Mouse (Mus musculus) heart, embryonic 14.5 days (tissue): Measurements from ENCODE around the gene St5. TPM values are rescaled to one million over a fixed set of nuclear protein-coding genes. Genes with fewer than 3 reads are reported as not detected.
A peak's percentile ranks its signal among the peaks of the same experiment; 100 is the strongest.

Experiments used
- ATAC-seq: fragments of 200-750 bp; cut with Nextera tagmentation; 2 replicates; pipeline ENCODE4 v1.8.0; 2017; ENCODE audit warnings: low read depth, moderate TSS enrichment; ENCODE audit not compliant: insufficient number of reproducible peaks, insufficient read depth, low FRiP score
- H3K27ac ChIP-seq, 2 experiments: fragments of 200-500 bp in 1 of 2; fragments of 300-500 bp in 1 of 2; sonication (generic) in 1 of 2; replicated peaks in 1 of 2; 2 replicates each; pipeline ENCODE4 v1.5.1; 2012 to 2014; ENCODE audit warnings: low read depth in 2 of 2, low read length in 2 of 2, control low read depth in 1 of 2, mild to moderate bottlenecking in 1 of 2, mixed read lengths in 1 of 2; ENCODE audit not compliant: control insufficient read depth in 1 of 2, insufficient read depth in 1 of 2
- H3K27me3 ChIP-seq: fragments of 300-500 bp; sonication (generic); 2 replicates; pipeline ENCODE4 v1.6.1; 2014; ENCODE audit warnings: mild to moderate bottlenecking, low read length, control low read depth; ENCODE audit not compliant: control insufficient read depth, insufficient read depth
- H3K36me3 ChIP-seq: fragments of 300-500 bp; sonication (generic); 2 replicates; pipeline ENCODE4 v1.6.1; 2014; ENCODE audit warnings: mild to moderate bottlenecking, control low read depth, low read length, mixed read lengths; ENCODE audit not compliant: control insufficient read depth, insufficient read depth
- H3K4me1 ChIP-seq, 2 experiments: fragments of 200-500 bp in 1 of 2; fragments of 300-500 bp in 1 of 2; sonication (generic) in 1 of 2; 2 replicates each; pipeline ENCODE4 v1.6.1; 2012 to 2014; ENCODE audit warnings: low read length in 2 of 2, control low read depth in 1 of 2, mixed read lengths in 1 of 2; ENCODE audit not compliant: control insufficient read depth in 2 of 2, insufficient read depth in 2 of 2
- H3K4me2 ChIP-seq: fragments of 300-500 bp; sonication (generic); 2 replicates; pipeline ENCODE4 v1.6.1; 2014; ENCODE audit warnings: mild to moderate bottlenecking, low read length
- H3K4me3 ChIP-seq, 2 experiments: fragments of 200-500 bp in 1 of 2; fragments of 300-500 bp in 1 of 2; sonication (generic) in 1 of 2; 2 replicates each; pipeline ENCODE4 v1.5.1; 2012 to 2014; ENCODE audit warnings: low read length in 2 of 2, mild to moderate bottlenecking in 2 of 2, control low read depth in 1 of 2, low read depth in 1 of 2, moderate library complexity in 1 of 2; ENCODE audit not compliant: control insufficient read depth in 1 of 2, insufficient read depth in 1 of 2
- H3K9ac ChIP-seq: fragments of 300-500 bp; sonication (generic); 2 replicates; pipeline ENCODE4 v1.6.1; 2014; ENCODE audit warnings: mild to moderate bottlenecking, low read length
- H3K9me3 ChIP-seq: fragments of 300-500 bp; sonication (generic); 2 replicates; pipeline ENCODE4 v1.6.1; 2016; ENCODE audit warnings: low read length, control low read depth; ENCODE audit not compliant: control insufficient read depth
- WGBS: fragments of 180-500 bp; shearing (Covaris S2); extraction: QIAGEN DNeasy Blood & Tissue Kit; methylation state at CpG from one replicate; pipeline ENCODE4 v1.1.7; 2014; 5-methylcytosine and 5-hydroxymethylcytosine counted together
- polyA plus RNA-seq: library from polyadenylated mRNA; unstranded; fragments of >200 nt; fragmentation: Nextera tagmentation; extraction: Ambion mirVana; gene quantifications from 2 replicates; pipeline ENCODE4 v1.2.1, GENCODE M21; 2014

St5 gene
- polyA plus RNA-seq, 1 experiment from 2014 or later, result 29.9 TPM

DNA sequence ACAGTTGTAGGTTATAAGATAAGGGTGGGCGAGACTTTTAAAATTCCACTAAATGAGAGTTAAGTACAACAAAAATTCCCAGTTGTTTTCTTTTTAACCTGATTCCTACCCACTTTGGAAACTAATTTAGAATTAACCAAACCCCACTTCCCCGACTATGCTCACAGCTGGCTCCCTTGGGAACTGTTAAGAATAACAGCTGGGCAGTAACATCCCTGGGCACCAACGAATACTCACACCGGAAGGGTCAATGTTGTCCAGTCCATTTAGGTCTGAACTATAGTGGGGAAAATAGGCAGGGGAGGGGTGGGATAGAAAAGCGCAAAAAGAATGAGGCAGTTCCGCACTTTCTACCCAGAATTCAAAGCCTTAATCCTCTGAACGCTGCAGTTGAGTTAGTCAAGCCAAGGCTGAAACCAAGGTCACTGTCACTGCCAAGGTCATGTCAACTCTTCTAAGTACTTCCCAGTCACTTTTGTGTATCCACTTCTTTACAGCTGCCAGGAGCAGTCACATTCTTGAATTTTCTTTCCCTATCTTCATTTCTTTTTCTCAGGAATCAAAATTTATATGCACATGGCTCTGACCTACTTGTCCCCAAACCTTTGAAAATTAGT, 96.3 kb downstream of the St5 start:
- Histone ChIP-seq H3K27me3 (no peaks in the 10 kb centered on the region), H3K9me3 (no peaks in the 10 kb centered on the region), H3K36me3 (peaks cover 12% of the 10 kb centered on the region; the same call in 1 of the 2 replicates), H3K27ac (peak overlapping the region; percentile 41 to 65; a peak in 3 of 4 replicates), H3K4me1 (peaks cover 23 to 55% of the 10 kb centered on the region in 2 experiments), H3K4me3 (no peak overlapping the region), H3K4me2 (0 out of 2 replicates have a peak overlapping the region, but pooled peaks have one; percentile 2), H3K9ac (no peak overlapping the region)
- ATAC-seq, result no peak
- WGBS, result 54% methylated on average over 7 of the region's 7 CpGs

DNA sequence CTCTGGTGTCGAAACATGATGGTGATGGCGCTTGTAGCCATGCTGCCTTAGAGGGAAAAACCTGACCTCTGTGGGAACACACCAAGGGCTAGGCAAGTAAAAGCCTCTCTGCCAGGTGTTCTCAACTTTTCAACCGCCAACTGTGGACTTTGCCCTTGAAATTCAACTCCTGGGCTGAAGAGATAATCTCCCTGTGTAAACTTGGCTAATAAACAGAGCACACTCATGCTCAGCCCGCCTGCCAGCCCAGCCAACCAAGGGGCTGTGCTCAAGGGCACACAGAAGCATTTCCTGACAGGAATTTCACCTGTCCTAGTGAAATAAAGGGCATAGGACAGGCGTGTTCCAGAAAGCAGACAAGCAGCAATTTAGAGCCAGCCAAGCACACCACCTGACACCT, 100.8 kb downstream of the St5 start:
- no peaks in the 10 kb centered on the region for H3K9me3 ChIP-seq
- H3K27ac ChIP-seq, result peak overlapping the region; percentile 90 to 91
- peaks cover 12% of the 10 kb centered on the region; the same call in 1 of the 2 replicates for H3K36me3 ChIP-seq
- WGBS, result 51% methylated on average over 5 of the region's 5 CpGs
- no peaks in the 10 kb centered on the region for H3K27me3 ChIP-seq
- ATAC-seq, result no peak; the same call in 1 of the 2 replicates
- H3K4me3 ChIP-seq, result no peak overlapping the region
- H3K9ac ChIP-seq, result peak overlapping the region; percentile 48
- peak overlapping the region; percentile 17; the same call in 1 of the 2 replicates for H3K4me2 ChIP-seq
- peaks cover 24 to 42% of the 10 kb centered on the region in 2 experiments for H3K4me1 ChIP-seq

DNA sequence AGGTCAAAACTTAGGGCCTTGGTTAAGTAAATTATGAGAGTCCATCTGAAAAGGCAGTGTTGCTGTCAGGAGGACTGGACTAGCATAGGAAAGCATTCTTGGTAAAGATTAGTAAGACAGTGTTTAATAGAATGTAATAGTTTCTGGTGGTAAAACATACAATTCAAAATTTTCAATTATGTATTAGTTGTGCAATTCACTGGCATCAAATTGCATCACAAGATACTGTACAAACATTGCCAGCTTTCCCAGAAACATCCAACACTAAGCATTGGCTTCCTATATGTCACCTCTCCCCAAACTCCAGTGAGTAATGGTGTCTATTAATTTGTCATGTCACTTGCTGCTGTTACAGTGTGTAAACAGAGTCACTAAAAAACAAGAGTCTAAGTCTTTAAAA, 101.4 kb downstream of the St5 start:
- Histone ChIP-seq H3K4me2 (peak overlapping the region; percentile 17; the same call in 1 of the 2 replicates), H3K9ac (peak overlapping the region; percentile 48), H3K27ac (peak overlapping the region in 1 of 2 experiments; percentile 91; a peak in 3 of 4 replicates)

DNA sequence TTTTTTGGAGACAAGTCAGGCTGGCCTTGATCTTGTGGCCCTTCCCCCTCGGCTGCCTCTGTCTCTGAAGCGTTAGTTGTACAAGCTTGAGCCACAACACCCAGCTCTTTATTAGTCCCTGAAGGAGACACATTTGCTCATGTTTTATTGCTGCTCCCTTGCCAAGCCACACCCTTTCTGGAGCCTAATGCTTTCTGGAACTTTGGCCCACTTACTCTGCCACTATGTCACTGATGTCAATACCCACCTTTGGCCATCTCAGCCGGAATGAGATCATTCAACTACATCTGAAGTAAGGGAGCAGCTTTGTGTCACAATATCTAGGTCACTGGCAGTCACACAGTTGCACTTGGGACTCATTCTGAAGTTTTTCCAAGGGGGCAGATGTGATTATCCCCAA, 102.7 kb downstream of the St5 start:
- Histone ChIP-seq H3K4me3 (no peak overlapping the region), H3K27me3 (no peaks in the 10 kb centered on the region), H3K36me3 (peaks cover 12% of the 10 kb centered on the region; the same call in 1 of the 2 replicates), H3K9me3 (no peaks in the 10 kb centered on the region), H3K9ac (no peak overlapping the region), H3K4me2 (no peak overlapping the region), H3K27ac (peak overlapping the region in 1 of 2 experiments; percentile 39; a peak in 3 of 4 replicates), H3K4me1 (peaks cover 18 to 36% of the 10 kb centered on the region in 2 experiments)
- WGBS, result 44% methylated on average over 3 of the region's 3 CpGs
- ATAC-seq, result no peak

More for the DNA sequence above, 101.4 kb downstream of the St5 start:
- Histone ChIP-seq H3K4me1 (peaks cover 21 to 38% of the 10 kb centered on the region in 2 experiments), H3K27me3 (no peaks in the 10 kb centered on the region), H3K4me3 (no peak overlapping the region), H3K9me3 (no peaks in the 10 kb centered on the region), H3K36me3 (peaks cover 12% of the 10 kb centered on the region; the same call in 1 of the 2 replicates)
- ATAC-seq, result no peak

DNA sequence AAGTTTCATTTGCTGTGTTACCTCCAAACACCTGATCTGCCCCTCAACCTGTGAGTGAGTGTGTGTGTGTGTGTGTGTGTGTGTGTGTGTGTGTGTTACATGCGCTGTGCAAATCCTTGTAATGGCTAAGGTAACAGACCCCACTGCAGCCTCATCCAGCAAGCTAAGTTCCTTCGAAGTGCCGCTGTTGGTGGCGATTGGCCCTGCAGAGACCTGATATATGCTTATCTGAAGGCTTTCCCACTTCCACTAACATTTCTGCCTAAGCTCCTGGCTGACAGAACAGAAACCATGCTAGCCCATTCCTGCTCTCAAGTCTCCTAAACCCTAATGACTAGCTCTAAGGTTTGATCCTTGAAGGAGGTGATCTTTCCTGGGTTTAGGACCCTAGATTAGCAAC, 103.4 kb downstream of the St5 start:
- no peak for ATAC-seq
- Histone ChIP-seq H3K4me1 (peaks cover 18 to 36% of the 10 kb centered on the region in 2 experiments), H3K4me2 (no peak overlapping the region), H3K9ac (no peak overlapping the region), H3K4me3 (no peak overlapping the region), H3K36me3 (peaks cover 12% of the 10 kb centered on the region; the same call in 1 of the 2 replicates), H3K27ac (0 out of 4 replicates have a peak overlapping the region, but pooled peaks of 1 of the 2 experiments have one; percentile 39), H3K9me3 (no peaks in the 10 kb centered on the region), H3K27me3 (no peaks in the 10 kb centered on the region)
- WGBS, result 32% methylated on average over 4 of the region's 4 CpGs

DNA sequence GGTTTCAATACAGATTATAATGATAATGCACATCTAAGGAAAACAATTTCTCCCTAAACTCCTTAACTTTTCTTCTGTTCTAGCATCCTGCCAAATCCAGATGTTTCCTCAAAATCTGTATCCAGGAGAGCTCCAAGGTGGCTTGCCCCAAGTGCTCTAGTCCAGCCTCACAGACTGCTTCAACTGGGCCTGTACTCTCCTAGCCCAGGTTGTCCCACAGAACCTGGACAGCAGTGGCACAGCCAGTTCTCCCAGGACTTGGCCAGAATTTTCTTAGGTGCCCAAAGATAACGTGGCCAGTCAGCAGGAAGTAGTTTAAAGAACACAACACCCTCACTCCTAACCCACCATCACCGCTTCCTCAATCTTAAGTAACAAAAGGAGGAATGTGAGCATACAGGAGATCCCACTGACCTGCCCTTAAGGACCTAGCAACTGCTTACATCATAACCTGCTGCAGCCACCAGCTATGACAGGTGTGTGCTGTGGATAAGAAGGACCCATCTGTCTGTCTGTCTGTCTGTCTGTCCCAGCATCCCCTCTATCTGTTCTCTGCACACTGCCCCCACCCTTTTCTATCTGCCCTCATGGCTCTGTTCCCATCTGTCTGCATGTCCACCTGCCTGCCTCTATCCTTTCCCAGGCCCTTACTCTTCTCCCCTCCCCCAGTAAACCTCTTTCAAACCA, 108.4 kb downstream of the St5 start:
- no peaks in the 10 kb centered on the region for H3K9me3 ChIP-seq
- 71% methylated on average over 2 of the region's 2 CpGs for WGBS
- no peaks in the 10 kb centered on the region for H3K27me3 ChIP-seq
- no peak overlapping the region for H3K27ac ChIP-seq
- no peak overlapping the region for H3K9ac ChIP-seq
- peaks cover 16 to 35% of the 10 kb centered on the region in 2 experiments for H3K4me1 ChIP-seq
- H3K4me3 ChIP-seq, result no peak overlapping the region
- no peak overlapping the region for H3K4me2 ChIP-seq
- no peak for ATAC-seq
- no peaks in the 10 kb centered on the region for H3K36me3 ChIP-seq

DNA sequence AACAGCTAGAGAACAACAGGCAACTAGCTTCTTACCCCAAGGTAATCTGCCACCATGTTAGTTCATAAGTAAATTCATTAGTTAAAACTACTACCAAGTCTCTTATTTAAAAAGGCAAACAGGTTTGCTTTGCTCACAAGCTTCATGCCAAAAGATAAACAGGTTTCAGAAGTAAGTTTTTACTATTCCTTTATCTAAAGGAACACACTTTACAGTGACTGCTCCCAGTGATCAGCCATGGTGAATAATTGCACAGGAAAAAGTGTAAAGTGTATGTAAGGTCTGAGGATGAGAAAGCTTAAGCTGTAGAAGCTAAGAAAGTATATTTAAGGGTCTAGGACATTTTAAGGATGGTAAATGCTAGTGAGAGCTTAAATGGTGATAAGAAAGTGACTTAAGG, 109.4 kb downstream of the St5 start:
- Histone ChIP-seq H3K9ac (no peak overlapping the region), H3K4me2 (no peak overlapping the region)
- ATAC-seq, result no peak

More for the DNA sequence above, 109.4 kb downstream of the St5 start:
- H3K4me1 ChIP-seq, result peaks cover 16 to 35% of the 10 kb centered on the region in 2 experiments
- no peaks in the 10 kb centered on the region for H3K9me3 ChIP-seq
- H3K4me3 ChIP-seq, result no peak overlapping the region
- H3K27ac ChIP-seq, result no peak overlapping the region
- H3K27me3 ChIP-seq, result no peaks in the 10 kb centered on the region
- no peaks in the 10 kb centered on the region for H3K36me3 ChIP-seq
